Mouse (Mus musculus): ENCODE results near the gene Lgr6. TPM values are rescaled to one million over a fixed set of nuclear protein-coding genes. Genes with fewer than 3 reads are reported as not detected.

Lgr6 gene
- polyA plus RNA-seq, 1 experiment from 2014 or later = 1.2 TPM

DNA sequence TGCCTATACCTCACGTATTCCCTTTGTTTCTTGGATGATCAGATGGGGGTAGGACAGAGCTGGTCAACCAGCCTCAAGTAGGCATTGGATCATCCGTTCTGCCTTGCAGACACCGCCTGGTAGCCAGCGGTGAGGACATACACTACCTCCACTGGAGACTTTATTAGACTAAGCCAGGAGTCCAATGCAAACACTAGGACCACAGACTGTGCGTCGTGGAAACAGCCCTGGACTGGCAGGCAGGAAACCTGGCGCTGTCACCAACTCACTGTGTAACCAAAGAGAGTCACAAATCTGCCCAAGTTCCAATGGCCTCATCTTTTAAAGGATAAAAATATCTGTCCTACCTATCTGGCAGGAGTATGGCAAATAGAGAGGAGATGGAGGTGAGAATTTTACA is 108.6 kb downstream of the Lgr6 start:
- Histone ChIP-seq H3K36me3 (replicated peaks; ENCODE audit: control insufficient read depth, insufficient read depth) (no peaks in the 10 kb centered on the region), H3K27me3 (ENCODE audit: control insufficient read depth, insufficient read depth, low read length) (no peaks in the 10 kb centered on the region), H3K4me2 (replicated peaks) (no peak overlapping the region), H3K27ac (no peak overlapping the region), H3K9ac (no peak overlapping the region), H3K9me3 (ENCODE audit: control insufficient read depth, low read length) (no peaks in the 10 kb centered on the region), H3K4me3 (replicated peaks; ENCODE audit: low read length) (no peak overlapping the region), H3K4me1 (replicated peaks; ENCODE audit: control insufficient read depth, insufficient read depth, low read length) (no peaks in the 10 kb centered on the region)
- ATAC-seq (ENCODE audit: low FRiP score) (no peak), DNase-seq (ENCODE audit: low spot score) (no peak)
- WGBS = 86% methylated on average over 7 of the region's 7 CpGs

DNA sequence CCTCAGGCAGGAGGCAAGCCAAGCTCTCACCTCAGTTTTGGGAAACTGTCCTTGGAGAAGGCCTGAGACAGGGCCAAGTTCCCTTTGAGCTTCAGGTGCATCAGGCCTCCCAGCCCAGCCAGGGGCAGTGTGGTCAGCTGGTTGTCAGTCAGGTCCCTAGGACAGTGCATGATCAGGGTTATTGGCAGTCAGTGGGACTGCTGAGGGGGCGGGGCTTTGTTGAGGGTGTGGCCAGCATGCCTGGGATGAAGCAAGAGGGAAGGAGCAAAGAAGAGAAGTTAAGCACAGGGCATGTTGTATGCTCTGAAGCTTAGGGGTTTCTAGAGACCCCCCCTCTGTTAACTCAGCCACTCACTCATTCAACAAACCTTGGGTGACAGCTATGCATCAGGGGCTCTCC is 109.1 kb downstream of the Lgr6 start:
- DNase-seq (ENCODE audit: low spot score) (no peak), ATAC-seq (ENCODE audit: low FRiP score) (no peak)
- Histone ChIP-seq H3K9ac (no peak overlapping the region), H3K36me3 (replicated peaks; ENCODE audit: control insufficient read depth, insufficient read depth) (no peaks in the 10 kb centered on the region), H3K27ac (no peak overlapping the region), H3K27me3 (ENCODE audit: control insufficient read depth, insufficient read depth, low read length) (no peaks in the 10 kb centered on the region), H3K4me3 (replicated peaks; ENCODE audit: low read length) (no peak overlapping the region), H3K4me2 (replicated peaks) (no peak overlapping the region), H3K4me1 (replicated peaks; ENCODE audit: control insufficient read depth, insufficient read depth, low read length) (no peaks in the 10 kb centered on the region), H3K9me3 (ENCODE audit: control insufficient read depth, low read length) (no peaks in the 10 kb centered on the region)
- WGBS = 50% methylated on average over 1 of the region's 1 CpGs

DNA sequence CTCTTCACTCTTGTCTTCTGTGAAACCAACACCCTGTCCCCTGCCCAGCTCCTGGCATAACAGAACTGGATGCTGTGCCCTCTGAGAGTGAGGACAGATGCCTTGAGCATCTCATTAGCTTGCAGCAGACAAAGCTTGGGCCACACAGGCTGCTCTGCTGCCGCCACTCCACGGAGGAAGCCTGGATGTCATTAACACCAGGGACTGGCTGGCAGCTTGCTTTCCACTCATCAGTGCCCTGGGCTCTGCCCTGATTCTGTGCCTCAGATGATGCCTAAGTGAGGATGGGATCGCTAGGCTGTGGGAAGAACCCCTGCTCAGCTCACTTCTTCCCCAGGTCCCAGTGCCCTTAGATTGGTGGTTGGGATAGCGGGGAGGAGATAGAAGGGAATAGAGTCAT is 109.6 kb downstream of the Lgr6 start:
- no peak overlapping the region for H3K4me3 ChIP-seq (replicated peaks; ENCODE audit: low read length)
- DNase-seq (ENCODE audit: low spot score) = no peak
- ATAC-seq (ENCODE audit: low FRiP score) = 0 out of 2 replicates have a peak, but pooled peaks have one; percentile 37

DNA sequence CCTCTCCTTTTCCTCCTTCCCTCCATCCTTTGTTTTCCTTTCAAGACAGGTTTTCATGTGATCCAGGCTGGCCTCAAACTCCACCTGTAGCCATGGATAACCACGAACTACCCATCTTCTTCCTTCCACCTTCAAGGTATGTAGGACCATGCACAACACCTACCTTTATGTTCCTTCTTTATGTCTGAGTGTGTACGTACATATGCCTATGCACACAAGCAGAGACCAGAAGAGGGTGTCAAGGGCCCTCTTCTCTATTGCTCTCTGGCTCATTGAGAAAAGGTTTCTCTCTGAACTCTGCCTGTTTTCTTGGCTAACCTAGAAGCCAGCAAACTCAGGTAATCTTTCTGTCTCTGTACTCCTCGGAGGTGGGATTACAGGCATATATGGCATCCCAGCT is 110.3 kb downstream of the Lgr6 start:
- H3K4me1 ChIP-seq (replicated peaks; ENCODE audit: control insufficient read depth, insufficient read depth, low read length) = no peaks in the 10 kb centered on the region
- H3K9me3 ChIP-seq (ENCODE audit: control insufficient read depth, low read length) = no peaks in the 10 kb centered on the region
- H3K27ac ChIP-seq = no peak overlapping the region
- H3K9ac ChIP-seq = no peak overlapping the region
- ATAC-seq (ENCODE audit: low FRiP score) = no peak
- H3K36me3 ChIP-seq (replicated peaks; ENCODE audit: control insufficient read depth, insufficient read depth) = no peaks in the 10 kb centered on the region
- no peak overlapping the region for H3K4me2 ChIP-seq (replicated peaks)
- WGBS = 83% methylated on average over 3 of the region's 3 CpGs
- no peak for DNase-seq (ENCODE audit: low spot score)
- no peaks in the 10 kb centered on the region for H3K27me3 ChIP-seq (ENCODE audit: control insufficient read depth, insufficient read depth, low read length)
- no peak overlapping the region for H3K4me3 ChIP-seq (replicated peaks; ENCODE audit: low read length)

More for the DNA sequence above, 109.6 kb downstream of the Lgr6 start:
- H3K9me3 ChIP-seq (ENCODE audit: control insufficient read depth, low read length) = no peaks in the 10 kb centered on the region
- H3K9ac ChIP-seq = no peak overlapping the region
- H3K27ac ChIP-seq = no peak overlapping the region
- H3K27me3 ChIP-seq (ENCODE audit: control insufficient read depth, insufficient read depth, low read length) = no peaks in the 10 kb centered on the region
- no peaks in the 10 kb centered on the region for H3K36me3 ChIP-seq (replicated peaks; ENCODE audit: control insufficient read depth, insufficient read depth)
- WGBS = 42% methylated on average over 4 of the region's 4 CpGs
- no peak overlapping the region for H3K4me2 ChIP-seq (replicated peaks)
- H3K4me1 ChIP-seq (replicated peaks; ENCODE audit: control insufficient read depth, insufficient read depth, low read length) = no peaks in the 10 kb centered on the region

DNA sequence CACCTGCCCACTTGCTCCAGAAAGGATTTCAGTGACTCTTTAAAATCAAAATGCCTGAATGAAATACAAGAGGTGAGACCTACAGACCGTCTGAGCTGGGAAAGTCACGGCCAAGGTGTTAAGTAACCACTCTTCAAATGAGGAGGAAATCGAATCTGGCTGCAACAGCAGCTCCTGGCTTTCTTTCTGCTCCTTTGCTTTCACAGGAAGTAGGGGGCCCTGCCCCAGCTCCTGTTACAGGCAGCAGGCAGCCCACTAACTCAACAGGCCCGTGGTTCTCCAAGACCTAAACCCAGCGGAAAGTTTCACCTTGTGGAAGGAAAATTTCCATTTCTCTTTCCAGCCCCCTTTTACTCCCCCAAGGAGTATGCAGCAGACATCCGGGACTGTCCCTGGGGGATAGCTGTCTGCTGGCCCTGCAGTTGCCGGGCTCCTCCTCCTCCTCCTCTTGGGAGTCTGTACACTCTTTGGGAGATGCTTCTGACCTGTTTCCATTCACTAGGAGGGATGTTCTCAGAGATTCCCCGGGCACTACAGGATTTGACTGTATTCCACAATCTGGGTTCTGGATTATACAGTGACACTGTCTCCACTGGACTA is 112.9 kb downstream of the Lgr6 start:
- H3K27ac ChIP-seq = no peak overlapping the region
- no peak overlapping the region for H3K4me3 ChIP-seq (replicated peaks; ENCODE audit: low read length)
- 56% methylated on average over 8 of the region's 8 CpGs for WGBS
- H3K9ac ChIP-seq = no peak overlapping the region
- H3K27me3 ChIP-seq (ENCODE audit: control insufficient read depth, insufficient read depth, low read length) = peaks cover 8% of the 10 kb centered on the region; the same call in 1 of the 2 replicates
- H3K36me3 ChIP-seq (replicated peaks; ENCODE audit: control insufficient read depth, insufficient read depth) = no peaks in the 10 kb centered on the region
- ATAC-seq (ENCODE audit: low FRiP score) (no peak), DNase-seq (ENCODE audit: low spot score) (no peak)
- no peaks in the 10 kb centered on the region for H3K9me3 ChIP-seq (ENCODE audit: control insufficient read depth, low read length)
- H3K4me2 ChIP-seq (replicated peaks) = no peak overlapping the region
- H3K4me1 ChIP-seq (replicated peaks; ENCODE audit: control insufficient read depth, insufficient read depth, low read length) = 0 out of 2 replicates have a peak, but pooled peaks cover 6% of the 10 kb centered on the region

DNA sequence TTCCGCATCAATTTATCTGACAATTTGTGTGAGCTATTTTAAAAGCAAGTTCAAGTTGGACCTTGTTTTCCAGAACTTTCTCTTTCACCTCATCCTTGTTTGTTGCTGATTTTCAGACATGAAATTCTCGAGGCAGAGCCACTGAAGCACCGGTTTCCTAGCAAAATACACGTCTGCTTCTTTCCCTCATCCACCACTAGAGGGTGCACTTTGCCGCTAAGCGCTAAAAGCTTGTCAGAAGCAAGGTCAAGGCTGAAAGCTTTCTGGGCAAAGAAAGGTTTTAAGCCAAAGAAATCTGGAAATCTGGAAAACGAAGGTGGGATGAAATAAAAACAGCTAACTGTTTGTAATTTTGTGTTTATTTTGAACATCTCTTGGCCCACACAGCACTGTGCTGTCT is 115.7 kb downstream of the Lgr6 start:
- ATAC-seq (ENCODE audit: low FRiP score) (no peak), DNase-seq (ENCODE audit: low spot score) (peak; percentile 98)
- no peak overlapping the region for H3K4me2 ChIP-seq (replicated peaks)
- 0 out of 2 replicates have a peak, but pooled peaks cover 6% of the 10 kb centered on the region for H3K4me1 ChIP-seq (replicated peaks; ENCODE audit: control insufficient read depth, insufficient read depth, low read length)
- H3K9ac ChIP-seq = no peak overlapping the region
- WGBS = 9% methylated on average over 7 of the region's 7 CpGs
- H3K27me3 ChIP-seq (ENCODE audit: control insufficient read depth, insufficient read depth, low read length) = peaks cover 8% of the 10 kb centered on the region; the same call in 1 of the 2 replicates
- H3K4me3 ChIP-seq (replicated peaks; ENCODE audit: low read length) = no peak overlapping the region
- H3K9me3 ChIP-seq (ENCODE audit: control insufficient read depth, low read length) = no peaks in the 10 kb centered on the region
- H3K27ac ChIP-seq = no peak overlapping the region
- no peaks in the 10 kb centered on the region for H3K36me3 ChIP-seq (replicated peaks; ENCODE audit: control insufficient read depth, insufficient read depth)

DNA sequence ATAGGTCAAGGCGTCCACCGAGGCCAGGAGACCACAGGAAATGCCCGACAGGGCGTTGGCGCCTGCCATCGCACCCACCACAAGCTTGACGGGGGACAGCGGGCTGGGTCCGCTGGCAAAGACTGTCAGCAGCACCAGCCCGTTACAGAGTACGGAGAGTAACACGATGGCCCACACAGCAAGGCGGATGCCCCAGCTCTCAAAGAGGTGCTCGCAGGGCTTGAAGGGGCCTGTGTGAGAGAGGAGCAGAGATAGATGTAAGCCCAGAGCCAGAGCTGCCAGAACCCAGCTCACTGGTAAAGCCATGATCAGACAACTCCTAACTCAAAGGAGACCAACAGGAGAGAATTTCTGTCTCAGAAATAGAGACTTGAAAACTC is 117.1 kb downstream of the Lgr6 start:
- H3K4me2 ChIP-seq (replicated peaks) = peak overlapping the region; percentile 86
- H3K36me3 ChIP-seq (replicated peaks; ENCODE audit: control insufficient read depth, insufficient read depth) = no peaks in the 10 kb centered on the region
- no peak for DNase-seq (ENCODE audit: low spot score)
- peaks cover 8% of the 10 kb centered on the region; the same call in 1 of the 2 replicates for H3K27me3 ChIP-seq (ENCODE audit: control insufficient read depth, insufficient read depth, low read length)
- 7% methylated on average over 14 of the region's 14 CpGs for WGBS
- no peaks in the 10 kb centered on the region for H3K9me3 ChIP-seq (ENCODE audit: control insufficient read depth, low read length)
- H3K4me3 ChIP-seq (replicated peaks; ENCODE audit: low read length) = peak overlapping the region; percentile 36
- peak; percentile 53 for ATAC-seq (ENCODE audit: low FRiP score)
- no peak overlapping the region for H3K27ac ChIP-seq
- 0 out of 2 replicates have a peak, but pooled peaks cover 6% of the 10 kb centered on the region for H3K4me1 ChIP-seq (replicated peaks; ENCODE audit: control insufficient read depth, insufficient read depth, low read length)
- H3K9ac ChIP-seq = peak overlapping the region; percentile 67

DNA sequence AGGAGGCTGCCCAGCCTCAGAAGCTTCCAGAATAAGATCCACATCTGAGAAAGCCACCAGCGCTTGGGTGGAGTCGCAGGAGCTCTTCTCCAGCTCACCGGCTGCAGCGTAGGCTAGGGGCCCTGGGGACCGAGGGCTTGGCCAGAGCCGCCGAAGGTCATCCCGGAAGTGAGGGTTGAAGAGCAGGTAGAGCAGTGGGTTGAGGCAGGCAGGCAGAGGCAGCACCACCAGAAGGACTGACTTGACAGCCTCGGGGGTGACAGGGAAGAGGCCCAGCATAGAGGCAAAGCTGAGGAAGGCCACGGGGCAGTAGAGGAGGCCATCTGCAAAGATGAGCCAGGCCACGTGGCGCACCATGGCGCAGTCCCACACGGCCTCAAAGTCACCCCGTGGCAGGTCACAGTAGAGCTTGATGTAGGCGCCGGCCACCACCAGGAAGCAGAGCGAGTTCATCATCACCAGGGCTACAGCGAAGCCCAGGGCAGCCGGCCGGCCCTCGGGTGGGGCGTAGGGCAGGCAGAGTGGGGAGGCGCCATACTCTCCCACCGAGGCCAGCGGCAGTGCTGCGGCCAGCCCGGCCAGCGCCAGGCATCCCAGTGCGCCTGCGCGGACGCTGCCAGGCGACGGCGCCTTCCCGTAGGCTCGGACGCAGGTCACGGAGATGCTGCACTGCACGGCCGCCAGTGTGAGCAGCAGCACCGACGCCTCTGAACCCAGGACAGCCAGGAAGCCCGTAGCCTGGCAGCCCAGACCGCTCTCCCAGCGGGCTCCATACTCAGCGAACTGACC is 117.7 kb downstream of the Lgr6 start:
- Histone ChIP-seq H3K27me3 (ENCODE audit: control insufficient read depth, insufficient read depth, low read length) (peaks cover 8% of the 10 kb centered on the region; the same call in 1 of the 2 replicates), H3K36me3 (replicated peaks; ENCODE audit: control insufficient read depth, insufficient read depth) (no peaks in the 10 kb centered on the region), H3K27ac (no peak overlapping the region), H3K4me2 (replicated peaks) (peak overlapping the region; percentile 86), H3K9me3 (ENCODE audit: control insufficient read depth, low read length) (no peaks in the 10 kb centered on the region), H3K4me1 (replicated peaks; ENCODE audit: control insufficient read depth, insufficient read depth, low read length) (0 out of 2 replicates have a peak, but pooled peaks cover 6% of the 10 kb centered on the region), H3K9ac (peak overlapping the region; percentile 67), H3K4me3 (replicated peaks; ENCODE audit: low read length) (peak overlapping the region; percentile 36)
- 35% methylated on average over 48 of the region's 48 CpGs for WGBS
- ATAC-seq (ENCODE audit: low FRiP score) (peak; percentile 83), DNase-seq (ENCODE audit: low spot score) (peak; percentile 74)

DNA sequence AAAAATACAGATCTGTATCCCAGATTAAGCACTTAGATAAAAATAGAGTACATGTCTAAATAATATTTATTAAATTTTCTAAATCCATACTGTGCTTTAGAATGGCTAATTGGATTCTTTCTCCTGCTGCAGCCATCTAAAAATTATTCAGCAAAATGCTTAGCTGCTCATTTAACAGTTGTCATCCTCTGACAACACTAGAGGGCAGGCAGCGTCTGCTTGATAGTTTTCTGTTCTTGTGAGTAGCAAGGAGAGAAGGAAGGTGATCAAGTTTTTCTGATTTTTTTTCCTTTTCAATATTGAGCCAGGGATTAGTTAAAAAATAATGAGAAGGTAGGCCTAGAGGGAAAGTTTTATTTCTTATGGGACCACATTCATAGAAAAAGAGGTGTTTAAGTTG is 132.2 kb downstream of the Lgr6 start:
- WGBS = 79% methylated on average over 1 of the region's 1 CpGs
- H3K4me2 ChIP-seq (replicated peaks) = no peak overlapping the region
- peak; percentile 40 for DNase-seq (ENCODE audit: low spot score)
- 0 out of 2 replicates have a peak, but pooled peaks cover 4% of the 10 kb centered on the region for H3K36me3 ChIP-seq (replicated peaks; ENCODE audit: control insufficient read depth, insufficient read depth)
- H3K27ac ChIP-seq = no peak overlapping the region
- no peak for ATAC-seq (ENCODE audit: low FRiP score)
- no peaks in the 10 kb centered on the region for H3K4me1 ChIP-seq (replicated peaks; ENCODE audit: control insufficient read depth, insufficient read depth, low read length)
- no peak overlapping the region for H3K9ac ChIP-seq
- no peak overlapping the region for H3K4me3 ChIP-seq (replicated peaks; ENCODE audit: low read length)
- no peaks in the 10 kb centered on the region for H3K27me3 ChIP-seq (ENCODE audit: control insufficient read depth, insufficient read depth, low read length)
- H3K9me3 ChIP-seq (ENCODE audit: control insufficient read depth, low read length) = no peaks in the 10 kb centered on the region

Measured in hindbrain, embryonic 14.5 days (tissue).